In the genomic region with DNA sequence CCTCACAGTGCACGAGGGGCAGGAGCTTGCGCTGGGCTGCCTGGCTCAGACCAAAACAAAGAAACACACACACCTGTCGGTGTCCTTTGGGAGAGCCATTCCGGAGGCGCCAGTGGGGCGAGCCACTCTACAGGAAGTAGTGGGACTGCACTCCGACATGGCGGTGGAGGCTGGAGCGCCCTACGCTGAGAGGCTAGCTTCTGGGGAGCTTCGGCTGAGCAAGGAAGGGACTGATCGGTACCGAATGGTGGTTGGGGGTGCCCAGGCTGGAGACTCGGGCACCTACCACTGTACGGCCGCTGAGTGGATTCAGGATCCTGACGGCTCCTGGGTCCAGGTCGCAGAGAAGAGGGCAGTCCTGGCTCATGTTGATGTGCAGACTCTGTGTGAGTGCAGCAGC, we compare ENCODE assay signal across 20 mouse cellular contexts. TPM values are rescaled to one million over a fixed set of nuclear protein-coding genes. Genes with fewer than 3 reads are reported as not detected.
DNase-seq lines count a peak whose midpoint lies in the region; ATAC-seq and TF ChIP-seq lines count a peak whose summit lies in the region.
"Had no signal": no experiment of that assay in that cellular context is flagged by ENCODE, and none has a peak within 500 bp of the region (broad histone marks: within the 10 kb centered on the region; RNA-seq: fewer than 3 reads in every experiment).

No protein-coding gene starts in this region.

- ATAC-seq in forebrain, postnatal 0 days = no peak
- no peak for ATAC-seq in hindbrain, embryonic 12.5 days (ENCODE audit: low FRiP score)
- no peak for ATAC-seq in hindbrain, postnatal 0 days

- 58% methylated on average over 18 of the region's 18 CpGs for WGBS in forebrain, embryonic 10.5 days
- 74% methylated on average over 18 of the region's 18 CpGs for WGBS in forebrain, postnatal 0 days
- 55% methylated on average over 18 of the region's 18 CpGs for WGBS in hindbrain, embryonic 12.5 days
- 65% methylated on average over 18 of the region's 18 CpGs for WGBS in hindbrain, postnatal 0 days
- 51% methylated on average over 18 of the region's 18 CpGs for WGBS in embryonic facial prominence, embryonic 10.5 days

- TF ChIP-seq CTCF in forebrain, postnatal 0 days (IDR thresholded peaks at IDR 0.05; ENCODE audit: low read depth) = no peak
- no peak for TF ChIP-seq CTCF in hindbrain, postnatal 0 days (IDR thresholded peaks at IDR 0.05; ENCODE audit: low read depth)
- no peak for TF ChIP-seq CTCF in E14TG2a.4 (conservative IDR thresholded peaks at IDR 0.05; ENCODE audit: low read length)

- no peak overlapping the region for H3K4me2 ChIP-seq in forebrain, postnatal 0 days (ENCODE audit: low read depth)
- H3K4me2 ChIP-seq in hindbrain, embryonic 12.5 days (replicated peaks) = peak overlapping the region; percentile 8
- no peak overlapping the region for H3K4me2 ChIP-seq in hindbrain, postnatal 0 days (ENCODE audit: low read depth, low read length)
- H3K4me2 ChIP-seq: lung, embryonic 14.5 days had no signal

- no peak overlapping the region for H3K4me3 ChIP-seq in forebrain, embryonic 10.5 days
- no peak overlapping the region for H3K4me3 ChIP-seq in forebrain, postnatal 0 days (ENCODE audit: low read depth, low read length)
- H3K4me3 ChIP-seq in hindbrain, embryonic 12.5 days = no peak overlapping the region
- H3K4me3 ChIP-seq in hindbrain, postnatal 0 days (ENCODE audit: low read length) = no peak overlapping the region
- peak overlapping the region; percentile 63 for H3K4me3 ChIP-seq in E14TG2a.4 (replicated peaks; ENCODE audit: low read length)
- peak overlapping the region; percentile 17; the same call in 1 of the 2 replicates for H3K4me3 ChIP-seq in embryonic facial prominence, embryonic 10.5 days
- H3K4me3 ChIP-seq: myocyte had no signal

- H3K27ac ChIP-seq in forebrain, embryonic 10.5 days = peak overlapping the region; percentile 71
- H3K27ac ChIP-seq in forebrain, postnatal 0 days (ENCODE audit: low read depth, low read length) = no peak overlapping the region
- H3K27ac ChIP-seq in hindbrain, embryonic 12.5 days = peak overlapping the region; percentile 85
- no peak overlapping the region for H3K27ac ChIP-seq in hindbrain, postnatal 0 days
- no peak overlapping the region for H3K27ac ChIP-seq in embryonic facial prominence, embryonic 10.5 days (replicated peaks)

- H3K9ac ChIP-seq in forebrain, postnatal 0 days = no peak overlapping the region
- H3K9ac ChIP-seq in hindbrain, embryonic 12.5 days = peak overlapping the region; percentile 32; the same call in 1 of the 2 replicates
- no peak overlapping the region for H3K9ac ChIP-seq in hindbrain, postnatal 0 days (replicated peaks; ENCODE audit: low read length)
- H3K9ac ChIP-seq: lung, embryonic 14.5 days had no signal

- peaks cover 55% of the 10 kb centered on the region for H3K36me3 ChIP-seq in forebrain, embryonic 10.5 days (replicated peaks)
- H3K36me3 ChIP-seq in forebrain, postnatal 0 days (ENCODE audit: insufficient read depth) = peaks cover 30% of the 10 kb centered on the region
- peaks cover 34% of the 10 kb centered on the region for H3K36me3 ChIP-seq in hindbrain, embryonic 12.5 days
- peaks cover 18% of the 10 kb centered on the region; the same call in 1 of the 2 replicates for H3K36me3 ChIP-seq in hindbrain, postnatal 0 days (ENCODE audit: insufficient read depth, low read length)
- H3K36me3 ChIP-seq in E14TG2a.4 (ENCODE audit: insufficient read depth, low read length) = peaks cover 27% of the 10 kb centered on the region
- H3K36me3 ChIP-seq in embryonic facial prominence, embryonic 10.5 days (replicated peaks) = peaks cover 29% of the 10 kb centered on the region

- no peak for DNase-seq in forebrain, embryonic 10.5 days (ENCODE audit: extremely low spot score, low spot score)
- DNase-seq in forebrain, postnatal 0 days = no peak
- no peak for DNase-seq in hindbrain, postnatal 0 days (ENCODE audit: low spot score)
- no peak for DNase-seq in embryonic facial prominence, embryonic 10.5 days (ENCODE audit: low spot score)
- DNase-seq in lung, postnatal 36 days = no peak
- no peak for DNase-seq in layer of hippocampus, adult 9-10 months (ENCODE audit: low spot score)
- DNase-seq: adrenal gland, postnatal 14 days; gastrocnemius, postnatal 36 days; kidney, adult 18-20 months; kidney, postnatal 4 days; liver; lung, embryonic 14.5 days had no signal

- peaks cover 78% of the 10 kb centered on the region for H3K4me1 ChIP-seq in forebrain, embryonic 10.5 days
- H3K4me1 ChIP-seq in forebrain, postnatal 0 days (ENCODE audit: insufficient read depth) = peaks cover 17% of the 10 kb centered on the region
- H3K4me1 ChIP-seq in hindbrain, embryonic 12.5 days = peaks cover 82% of the 10 kb centered on the region
- H3K4me1 ChIP-seq in hindbrain, postnatal 0 days (ENCODE audit: insufficient read depth, low read length) = peaks cover 24% of the 10 kb centered on the region
- H3K4me1 ChIP-seq in E14TG2a.4 (replicated peaks; ENCODE audit: low read depth, low read length) = peaks cover 86% of the 10 kb centered on the region
- H3K4me1 ChIP-seq in embryonic facial prominence, embryonic 10.5 days = peaks cover 65% of the 10 kb centered on the region

- no peaks in the 10 kb centered on the region for H3K9me3 ChIP-seq in forebrain, embryonic 10.5 days
- H3K9me3 ChIP-seq in forebrain, postnatal 0 days (ENCODE audit: low read length) = no peaks in the 10 kb centered on the region
- no peaks in the 10 kb centered on the region for H3K9me3 ChIP-seq in hindbrain, embryonic 12.5 days (replicated peaks)
- H3K9me3 ChIP-seq in hindbrain, postnatal 0 days (ENCODE audit: low read length) = no peaks in the 10 kb centered on the region
- H3K9me3 ChIP-seq in E14TG2a.4 (ENCODE audit: low read length) = no peaks in the 10 kb centered on the region
- H3K9me3 ChIP-seq in embryonic facial prominence, embryonic 10.5 days = no peaks in the 10 kb centered on the region

- peaks cover 50% of the 10 kb centered on the region for H3K27me3 ChIP-seq in forebrain, embryonic 10.5 days (ENCODE audit: poor library complexity, severe bottlenecking)
- H3K27me3 ChIP-seq in forebrain, postnatal 0 days (ENCODE audit: insufficient read depth, low read length) = no peaks in the 10 kb centered on the region
- H3K27me3 ChIP-seq in hindbrain, embryonic 12.5 days = no peaks in the 10 kb centered on the region
- no peaks in the 10 kb centered on the region for H3K27me3 ChIP-seq in hindbrain, postnatal 0 days (ENCODE audit: insufficient read depth, low read length)
- peaks cover 89% of the 10 kb centered on the region for H3K27me3 ChIP-seq in E14TG2a.4 (ENCODE audit: insufficient read depth, low read length)
- H3K27me3 ChIP-seq in embryonic facial prominence, embryonic 10.5 days (replicated peaks; ENCODE audit: low read depth, poor library complexity, severe bottlenecking) = peaks cover 50% of the 10 kb centered on the region

RNA-seq across cellular contexts. Expression of gene Kcnj9, which starts 11.7 kb away (rescaled TPM):
- 0.17 and 0.43 TPM in 2 replicates for polyA plus RNA-seq in forebrain, embryonic 10.5 days (2016; fragmentation: Nextera tagmentation; extraction: Ambion mirVana)
- 7.5 and 8.6 TPM in 2 replicates for total RNA-seq in forebrain, postnatal 0 days (2014; rRNA removed)
- polyA plus RNA-seq in forebrain, postnatal 0 days (2015; fragmentation: Nextera tagmentation; extraction: Ambion mirVana) = 2.9 and 4.8 TPM in 2 replicates
- 1.2 and 2.0 TPM in 2 replicates for polyA plus RNA-seq in hindbrain, embryonic 12.5 days (2016; fragmentation: Nextera tagmentation; extraction: Ambion mirVana)
- 8.0 and 9.8 TPM in 2 replicates for total RNA-seq in hindbrain, postnatal 0 days (2014; rRNA removed)
- polyA plus RNA-seq in hindbrain, postnatal 0 days (2015; fragmentation: Nextera tagmentation; extraction: Ambion mirVana) = 3.6 and 4.2 TPM in 2 replicates
- 0.10 and 0.11 TPM in 2 replicates for polyA plus RNA-seq in embryonic facial prominence, embryonic 10.5 days (2016; fragmentation: Nextera tagmentation; extraction: Ambion mirVana)
- total RNA-seq: gastrocnemius, postnatal 36 days; megakaryocyte progenitor cell, adult 5-6 weeks had no signal
- polyA plus RNA-seq: heart, postnatal 0 days; small intestine, adult 2 months; stomach, embryonic 14.5 days had no signal

RNA-seq across cellular contexts. Expression of gene Atp1a2, which starts 19.6 kb away (rescaled TPM):
- 0.86 and 2.0 TPM in 2 replicates for polyA plus RNA-seq in forebrain, embryonic 10.5 days (2016; fragmentation: Nextera tagmentation; extraction: Ambion mirVana)
- 213 and 294 TPM in 2 replicates for total RNA-seq in forebrain, postnatal 0 days (2014; rRNA removed)
- 54.4 and 75.2 TPM in 2 replicates for polyA plus RNA-seq in forebrain, postnatal 0 days (2015; fragmentation: Nextera tagmentation; extraction: Ambion mirVana)
- polyA plus RNA-seq in hindbrain, embryonic 12.5 days (2016; fragmentation: Nextera tagmentation; extraction: Ambion mirVana) = 13.7 and 16.1 TPM in 2 replicates
- total RNA-seq in hindbrain, postnatal 0 days (2014; rRNA removed) = 546 and 572 TPM in 2 replicates
- 119 and 123 TPM in 2 replicates for polyA plus RNA-seq in hindbrain, postnatal 0 days (2015; fragmentation: Nextera tagmentation; extraction: Ambion mirVana)
- polyA plus RNA-seq in embryonic facial prominence, embryonic 10.5 days (2016; fragmentation: Nextera tagmentation; extraction: Ambion mirVana) = 1.2 and 1.4 TPM in 2 replicates
- total RNA-seq: megakaryocyte progenitor cell, adult 5-6 weeks had no signal

RNA-seq across cellular contexts. Expression of gene Kcnj10, which starts 23.6 kb away (rescaled TPM):
- polyA plus RNA-seq in forebrain, embryonic 10.5 days (2016; fragmentation: Nextera tagmentation; extraction: Ambion mirVana) = 0.46 and 0.47 TPM in 2 replicates
- 3.2 and 4.1 TPM in 2 replicates for total RNA-seq in forebrain, postnatal 0 days (2014; rRNA removed)
- 1.4 and 2.9 TPM in 2 replicates for polyA plus RNA-seq in forebrain, postnatal 0 days (2015; fragmentation: Nextera tagmentation; extraction: Ambion mirVana)
- polyA plus RNA-seq in hindbrain, embryonic 12.5 days (2016; fragmentation: Nextera tagmentation; extraction: Ambion mirVana) = 0.53 and 0.83 TPM in 2 replicates
- 8.6 and 10.0 TPM in 2 replicates for total RNA-seq in hindbrain, postnatal 0 days (2014; rRNA removed)
- 5.4 and 5.6 TPM in 2 replicates for polyA plus RNA-seq in hindbrain, postnatal 0 days (2015; fragmentation: Nextera tagmentation; extraction: Ambion mirVana)
- polyA plus RNA-seq in embryonic facial prominence, embryonic 10.5 days (2016; fragmentation: Nextera tagmentation; extraction: Ambion mirVana) = 0.09 and 0.15 TPM in 2 replicates
- total RNA-seq: gastrocnemius, postnatal 36 days had no signal
- polyA plus RNA-seq: C2C12; heart, postnatal 0 days; myocyte had no signal

RNA-seq across cellular contexts. Expression of gene Igsf8, which starts 56.0 kb away (rescaled TPM):
- 53.0 and 55.4 TPM in 2 replicates for polyA plus RNA-seq in forebrain, embryonic 10.5 days (2016; fragmentation: Nextera tagmentation; extraction: Ambion mirVana)
- total RNA-seq in forebrain, postnatal 0 days (2014; rRNA removed) = 117 and 136 TPM in 2 replicates
- 110 and 113 TPM in 2 replicates for polyA plus RNA-seq in forebrain, postnatal 0 days (2015; fragmentation: Nextera tagmentation; extraction: Ambion mirVana)
- polyA plus RNA-seq in hindbrain, embryonic 12.5 days (2016; fragmentation: Nextera tagmentation; extraction: Ambion mirVana) = 147 and 159 TPM in 2 replicates
- total RNA-seq in hindbrain, postnatal 0 days (2014; rRNA removed) = 136 and 150 TPM in 2 replicates
- polyA plus RNA-seq in hindbrain, postnatal 0 days (2015; fragmentation: Nextera tagmentation; extraction: Ambion mirVana) = 90.2 and 90.8 TPM in 2 replicates
- polyA plus RNA-seq in embryonic facial prominence, embryonic 10.5 days (2016; fragmentation: Nextera tagmentation; extraction: Ambion mirVana) = 33.7 and 39.5 TPM in 2 replicates

RNA-seq across cellular contexts. Expression of gene Pigm, which starts 58.9 kb away (rescaled TPM):
- 10.6 and 10.8 TPM in 2 replicates for polyA plus RNA-seq in forebrain, embryonic 10.5 days (2016; fragmentation: Nextera tagmentation; extraction: Ambion mirVana)
- total RNA-seq in forebrain, postnatal 0 days (2014; rRNA removed) = 10.4 and 14.5 TPM in 2 replicates
- polyA plus RNA-seq in forebrain, postnatal 0 days (2015; fragmentation: Nextera tagmentation; extraction: Ambion mirVana) = 1.9 and 2.3 TPM in 2 replicates
- polyA plus RNA-seq in hindbrain, embryonic 12.5 days (2016; fragmentation: Nextera tagmentation; extraction: Ambion mirVana) = 9.4 and 9.8 TPM in 2 replicates
- total RNA-seq in hindbrain, postnatal 0 days (2014; rRNA removed) = 12.2 and 14.7 TPM in 2 replicates
- polyA plus RNA-seq in hindbrain, postnatal 0 days (2015; fragmentation: Nextera tagmentation; extraction: Ambion mirVana) = 2.7 and 3.0 TPM in 2 replicates
- polyA plus RNA-seq in embryonic facial prominence, embryonic 10.5 days (2016; fragmentation: Nextera tagmentation; extraction: Ambion mirVana) = 10.2 and 11.1 TPM in 2 replicates

Comparison
In these comparisons a context has a peak if more than half of its experiments do, and no peak if none do; other contexts are left out.
1. H3K27ac ChIP-seq: peak in forebrain, embryonic 10.5 days (single experiment) and hindbrain, embryonic 12.5 days (single experiment); none in forebrain, postnatal 0 days (single experiment), hindbrain, postnatal 0 days (single experiment) and embryonic facial prominence, embryonic 10.5 days (single experiment).
2. H3K4me3 ChIP-seq: peak in E14TG2a.4 (single experiment) and embryonic facial prominence, embryonic 10.5 days (single experiment); none in forebrain, embryonic 10.5 days (single experiment), forebrain, postnatal 0 days (single experiment), hindbrain, embryonic 12.5 days (single experiment) and hindbrain, postnatal 0 days (single experiment).